Mouse (Mus musculus) spleen, postnatal 4 days (tissue): Measurements from ENCODE around the gene Rab31.

Experiments
- DNase-seq, 2 experiments: peaks; one replicate each; pipeline ENCODE4 v3.0.0; 2022; ENCODE audit warnings: low spot score in 2 of 2

Rab31 gene

DNA sequence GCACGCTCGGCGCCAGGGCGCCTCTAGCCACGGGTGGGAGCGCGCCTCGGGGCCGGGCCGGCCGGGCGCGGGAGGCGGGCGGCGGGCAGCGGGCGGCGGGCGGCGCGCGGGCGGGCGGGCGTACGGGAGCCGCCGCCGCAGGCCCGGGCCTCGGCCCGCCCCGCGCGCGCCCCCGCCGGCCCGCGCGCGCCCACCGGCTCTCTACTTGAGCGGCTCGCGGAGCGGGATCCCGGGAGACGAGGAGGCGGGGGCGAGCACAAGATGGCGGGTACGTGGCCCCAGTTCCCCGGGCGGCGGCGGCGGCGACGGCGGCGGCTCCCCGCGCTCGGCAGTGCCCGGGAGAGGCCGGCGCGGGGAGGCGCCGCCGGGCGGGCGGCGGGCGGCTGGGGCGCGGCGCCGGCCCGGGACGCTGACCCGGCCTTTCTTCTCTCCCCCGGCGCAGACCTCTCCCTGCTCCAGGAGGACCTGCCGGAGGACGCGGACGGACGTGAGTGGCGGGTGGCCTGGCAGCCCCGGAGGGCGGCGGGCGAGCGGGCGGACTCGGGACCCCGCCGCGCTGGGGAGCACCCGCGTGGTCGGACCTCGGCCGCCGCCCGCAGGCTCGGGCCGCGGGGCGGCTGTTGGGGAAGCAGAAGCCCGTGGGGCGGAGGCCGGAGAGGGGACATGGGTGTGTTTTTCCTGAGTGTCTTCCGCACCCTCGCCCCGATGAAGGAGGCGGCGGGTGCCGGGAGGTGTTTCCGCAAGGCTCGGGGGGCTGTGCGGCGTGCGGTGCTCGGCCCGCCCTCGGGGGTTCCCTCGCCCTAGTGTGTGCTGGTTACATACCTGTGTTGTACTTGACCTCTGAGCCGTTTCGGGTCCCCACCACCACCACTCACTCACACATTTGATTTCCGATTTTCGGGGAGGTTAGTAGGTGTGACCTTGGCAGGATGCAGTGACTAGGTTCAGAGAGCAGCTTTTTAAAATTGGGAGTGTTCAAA, 10.9 kb upstream of the Rab31 start:
- peak; percentile 72 to 85 for DNase-seq

DNA sequence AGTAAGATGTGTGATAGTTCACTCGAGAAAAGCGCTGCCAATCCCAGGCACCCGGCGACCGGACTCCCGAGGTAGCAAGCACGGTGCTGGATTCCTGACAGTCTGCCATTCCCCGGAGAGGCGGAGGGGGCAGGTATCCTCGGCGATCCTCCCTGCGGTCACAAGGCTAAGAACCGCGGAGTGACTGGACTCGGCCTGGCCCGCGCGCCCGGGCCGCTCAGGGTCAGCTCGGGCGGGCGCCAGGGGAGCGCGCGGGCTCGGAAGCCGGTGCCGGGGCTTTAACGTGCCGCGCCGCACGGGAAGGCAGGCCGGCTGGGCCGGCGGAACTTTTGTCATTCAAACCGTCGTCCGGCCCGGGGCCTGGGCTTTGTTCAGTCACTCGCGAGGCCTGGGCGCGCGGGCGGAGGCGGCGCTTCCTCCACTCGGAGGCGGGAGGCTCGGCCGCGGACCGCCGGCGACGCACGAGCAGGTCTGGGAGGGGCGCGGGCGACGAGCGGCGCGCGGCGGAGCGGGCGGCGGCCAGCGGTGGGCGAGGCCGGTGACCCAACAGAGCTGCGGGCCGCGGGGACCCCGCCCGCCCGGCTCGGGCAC, 10.1 kb upstream of the Rab31 start, which contains the start of gene Ppp4r1:
TSS of gene Ppp4r1 (plus strand) at position 23 of the 591 bp plus-strand sequence.
- peak; percentile 76 to 88 for DNase-seq

DNA sequence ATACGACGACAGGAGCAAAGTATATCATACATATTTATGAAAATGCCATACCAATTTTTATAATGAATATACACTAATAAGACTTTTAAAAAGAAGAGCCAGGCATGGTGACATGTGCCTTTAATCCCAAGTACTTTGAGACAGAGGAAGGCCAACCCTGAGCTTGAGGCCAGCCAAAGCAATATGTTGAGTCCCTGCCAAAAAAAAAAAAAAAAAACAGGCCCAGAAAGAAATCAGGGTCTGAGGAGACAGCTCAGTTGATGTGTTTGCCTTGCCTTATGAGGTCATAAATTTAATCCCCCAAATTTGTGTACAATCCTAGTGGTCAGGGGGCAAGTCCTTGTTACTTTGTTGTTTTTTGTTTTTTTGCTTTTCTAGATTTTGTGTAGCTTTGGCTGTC, 8.4 kb upstream of the Rab31 start:
- DNase-seq, result no peak

DNA sequence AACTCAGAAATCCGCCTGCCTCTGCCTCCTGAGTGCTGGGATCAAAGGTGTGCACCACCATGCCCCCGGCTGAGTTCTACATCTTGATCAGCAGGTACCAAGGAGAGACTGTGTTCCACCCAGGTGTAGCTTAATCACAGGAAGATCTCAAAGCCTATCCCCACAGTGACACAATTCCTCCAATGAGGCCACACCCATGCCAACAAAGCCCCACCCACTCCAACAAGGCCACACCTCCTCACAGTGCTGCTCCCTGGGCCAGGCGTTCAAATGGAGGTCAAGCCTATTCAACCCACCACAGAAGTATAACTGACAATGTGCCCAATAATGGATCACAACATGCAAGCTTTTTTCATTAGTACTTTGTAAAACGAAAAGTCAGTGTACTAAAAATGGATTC, 4.9 kb upstream of the Rab31 start:
- no peak for DNase-seq

DNA sequence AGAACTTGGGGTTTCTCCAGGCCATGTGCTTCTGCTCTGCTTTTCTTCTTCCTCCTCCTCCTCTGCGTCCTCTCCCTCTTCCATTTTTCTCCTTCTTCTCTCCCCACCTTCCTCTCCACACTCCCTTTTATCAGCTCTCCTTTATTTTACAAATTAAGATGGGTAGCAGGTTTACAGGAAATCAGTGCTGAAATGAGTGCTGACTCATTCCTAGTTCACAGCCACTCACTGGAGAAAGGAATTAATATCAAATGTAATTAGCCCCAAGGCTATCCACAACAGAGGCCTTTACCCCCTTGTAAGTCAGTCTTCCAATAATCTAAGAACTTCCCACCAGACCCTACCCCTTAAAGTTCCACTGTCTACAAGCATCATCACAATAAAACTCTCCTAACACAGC, 3.7 kb upstream of the Rab31 start:
- DNase-seq, result no peak

DNA sequence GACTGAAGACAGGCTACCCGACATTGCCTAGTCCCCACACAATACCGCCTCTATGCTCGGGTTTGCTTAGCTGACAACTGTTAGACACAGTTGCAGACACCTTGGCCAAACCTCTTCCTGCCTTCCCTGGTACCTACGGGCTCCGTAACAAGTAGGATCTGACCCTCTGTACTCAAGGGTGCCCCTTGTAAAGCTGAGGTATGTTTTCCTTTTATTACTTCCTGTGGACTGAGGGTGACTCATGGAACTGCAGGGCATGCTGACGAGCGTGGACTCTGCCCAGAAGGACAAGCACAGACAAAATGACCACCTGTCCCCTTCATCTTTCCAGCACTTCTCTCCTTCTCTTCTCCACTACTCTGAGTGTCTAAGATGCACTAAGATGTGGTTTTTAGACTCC, 1.9 kb upstream of the Rab31 start:
- DNase-seq, result no peak

DNA sequence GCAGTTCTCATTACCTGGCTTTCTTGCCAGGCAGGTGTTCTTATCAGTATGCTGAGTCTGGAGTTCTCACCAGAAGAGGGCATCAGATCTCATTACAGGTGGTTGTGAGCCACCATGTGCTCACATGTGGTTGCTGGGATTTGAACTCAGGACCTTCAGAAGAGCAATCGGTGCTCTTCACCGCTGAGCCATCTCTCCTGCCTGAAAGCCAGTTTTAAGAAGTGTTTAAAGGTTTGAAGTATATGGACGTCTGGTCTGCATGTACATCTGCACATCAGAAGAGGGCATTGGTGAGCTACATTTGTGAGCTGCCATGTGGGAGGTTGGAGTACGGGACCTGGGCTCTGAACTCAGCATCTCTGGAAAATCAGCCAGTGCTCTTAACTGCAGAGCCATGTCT, 1.1 kb upstream of the Rab31 start:
- no peak for DNase-seq

DNA sequence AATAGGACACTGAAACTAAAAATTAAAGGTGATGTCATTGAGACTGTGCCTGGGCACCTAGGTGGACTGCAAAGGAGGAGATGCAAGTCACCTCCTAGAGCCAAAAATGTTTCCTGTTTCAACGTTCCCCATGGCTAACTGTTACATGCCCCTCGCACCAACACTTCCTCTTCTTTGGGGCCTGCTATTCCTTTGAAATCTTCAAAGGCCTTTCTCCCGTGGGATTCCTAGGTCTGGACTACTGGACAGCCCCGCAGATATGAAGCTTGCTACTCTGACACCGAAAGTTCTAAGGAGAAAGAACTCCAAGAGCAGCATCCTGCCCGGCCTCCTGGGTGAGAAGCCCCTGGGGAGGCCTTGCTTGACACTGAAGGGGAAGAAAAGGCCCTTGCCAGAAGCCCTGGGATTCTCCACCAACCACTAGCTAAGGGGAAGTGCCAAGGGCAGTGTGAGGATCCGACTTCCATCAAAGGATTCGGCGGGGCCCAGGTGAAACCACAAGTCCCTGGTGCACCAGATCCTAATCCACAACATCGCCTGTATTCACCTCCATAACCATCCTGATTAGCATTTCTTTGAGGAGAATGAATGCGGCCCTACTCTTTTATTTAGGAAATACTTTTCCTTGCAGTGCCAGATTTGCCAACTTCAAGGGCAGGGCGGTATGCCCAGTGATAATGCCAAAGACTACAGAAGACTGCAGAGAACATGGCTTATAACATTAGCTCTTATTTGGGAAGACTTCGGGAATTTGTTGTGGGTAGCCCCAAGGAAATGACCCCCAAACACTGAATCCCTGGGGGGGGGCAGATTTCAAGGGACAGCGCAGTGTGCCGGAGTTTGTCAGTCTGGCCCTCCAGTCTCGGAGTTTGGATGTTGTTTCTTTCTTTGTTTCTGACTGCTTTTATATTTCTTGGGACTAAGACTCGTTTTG, 1.3 kb downstream of the Rab31 start:
- no peak for DNase-seq

DNA sequence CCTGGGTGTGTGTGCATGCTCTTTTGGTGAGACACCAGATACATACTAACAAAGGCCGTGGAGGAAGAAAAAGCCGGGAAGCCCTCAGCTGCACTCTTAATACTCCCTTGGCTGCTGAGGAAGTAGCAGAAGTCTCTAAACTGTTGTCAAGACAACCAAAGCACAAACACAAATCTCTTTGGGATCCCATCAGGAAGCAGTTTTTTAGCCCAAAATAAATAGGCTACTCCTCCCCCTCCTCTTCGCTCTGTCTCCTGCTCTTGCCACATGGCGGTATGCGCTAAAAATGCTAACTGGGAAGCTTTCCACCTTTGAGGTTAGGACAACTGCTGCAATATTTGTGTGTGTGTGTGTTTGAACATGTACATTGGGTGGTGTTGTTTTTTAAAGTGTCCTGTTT, 4.1 kb downstream of the Rab31 start:
- no peak for DNase-seq

DNA sequence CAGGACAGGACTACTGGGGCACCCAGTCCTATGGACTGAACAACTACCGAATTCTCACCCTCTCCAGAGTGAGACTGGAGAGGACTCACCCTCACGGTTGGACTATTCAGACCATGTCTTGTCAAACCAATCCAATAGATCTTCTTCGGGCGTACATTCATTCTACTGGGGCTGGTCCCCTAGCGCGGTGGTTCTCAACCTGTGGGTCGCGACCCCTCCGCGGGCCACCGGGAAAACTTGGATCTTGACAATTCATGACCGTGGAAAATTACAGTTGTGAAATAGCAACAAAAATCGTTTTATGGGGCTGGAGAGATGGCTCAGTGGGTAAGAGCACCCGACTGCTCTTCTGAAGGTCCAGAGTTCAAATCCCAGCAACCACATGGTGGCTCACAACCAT, 9.3 kb downstream of the Rab31 start:
- no peak for DNase-seq

DNA sequence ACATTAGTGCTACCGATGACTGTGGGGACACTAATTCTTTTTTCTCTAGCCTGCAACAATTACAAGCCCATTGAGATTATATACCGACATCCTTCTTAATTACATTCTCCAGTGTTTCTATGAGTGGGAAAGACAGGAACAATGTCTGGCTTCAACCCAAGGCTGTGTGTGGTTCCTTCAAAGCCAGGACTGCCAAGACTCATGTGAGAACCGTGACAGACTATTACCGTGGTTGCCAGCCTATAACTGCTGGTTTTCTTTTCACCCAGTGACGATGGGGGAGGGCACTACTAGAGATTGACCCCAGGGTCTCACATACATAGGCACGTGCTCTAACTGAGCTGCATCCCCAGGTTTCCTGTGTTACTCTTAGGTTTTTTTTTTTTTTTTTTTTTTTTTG, 15.4 kb downstream of the Rab31 start:
- DNase-seq, result no peak

DNA sequence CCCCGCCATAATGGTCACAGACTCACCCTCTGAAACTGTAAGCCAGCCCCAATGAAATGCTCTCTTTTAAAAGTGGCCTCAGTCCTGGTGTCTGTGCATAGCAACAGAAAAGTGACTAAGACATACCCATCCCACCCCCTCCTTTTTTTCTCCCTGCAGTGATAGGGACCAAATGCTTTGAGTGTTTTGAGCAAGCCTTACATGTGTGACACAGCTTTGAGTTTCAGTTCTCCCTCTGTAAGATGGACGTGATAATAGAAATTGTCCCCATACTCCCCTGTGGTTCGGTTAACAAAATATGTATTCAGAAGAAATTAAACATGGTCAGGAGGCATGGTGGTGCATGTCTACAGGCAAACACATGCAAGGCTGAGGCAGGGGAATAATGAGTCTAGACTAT, 16.7 kb downstream of the Rab31 start:
- DNase-seq, result no peak

DNA sequence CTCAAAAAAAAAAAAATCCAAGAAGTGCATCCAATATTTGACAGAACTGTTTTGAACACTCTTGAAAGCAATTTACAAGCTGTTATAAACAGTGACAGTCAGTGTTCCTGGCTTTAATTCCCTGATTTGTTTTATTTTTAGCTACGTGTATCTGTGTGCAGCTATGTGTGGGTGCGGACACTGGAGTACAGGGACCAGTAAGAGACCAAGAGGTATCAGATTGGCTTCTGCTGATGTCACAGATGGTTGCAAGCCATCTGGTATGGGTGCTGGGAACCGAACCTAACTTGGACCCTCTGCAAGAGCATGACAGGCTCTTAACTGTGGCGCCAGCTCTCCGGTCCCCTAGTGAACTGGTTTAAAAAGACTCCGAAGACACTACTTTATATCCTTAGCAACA, 19.4 kb downstream of the Rab31 start:
- DNase-seq, result no peak

DNA sequence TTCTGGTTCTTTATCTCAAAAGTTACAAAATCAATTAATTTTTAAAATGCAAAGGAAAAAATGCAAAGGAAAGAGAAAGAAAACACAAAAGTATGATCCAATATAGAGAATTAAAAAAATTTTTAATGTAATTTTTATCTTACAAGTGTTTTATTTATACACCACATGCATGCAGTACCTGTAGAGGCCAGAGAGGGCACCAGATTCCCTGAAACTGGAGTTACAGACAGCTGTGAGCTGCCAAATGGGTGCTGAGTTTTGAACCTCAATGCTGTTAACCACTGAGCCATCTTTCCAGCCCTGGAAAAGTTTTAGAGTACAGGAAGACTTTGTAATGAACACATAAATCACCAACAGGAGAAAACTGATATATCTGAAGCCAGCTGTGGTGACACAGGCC, 22.3 kb downstream of the Rab31 start:
- no peak for DNase-seq

DNA sequence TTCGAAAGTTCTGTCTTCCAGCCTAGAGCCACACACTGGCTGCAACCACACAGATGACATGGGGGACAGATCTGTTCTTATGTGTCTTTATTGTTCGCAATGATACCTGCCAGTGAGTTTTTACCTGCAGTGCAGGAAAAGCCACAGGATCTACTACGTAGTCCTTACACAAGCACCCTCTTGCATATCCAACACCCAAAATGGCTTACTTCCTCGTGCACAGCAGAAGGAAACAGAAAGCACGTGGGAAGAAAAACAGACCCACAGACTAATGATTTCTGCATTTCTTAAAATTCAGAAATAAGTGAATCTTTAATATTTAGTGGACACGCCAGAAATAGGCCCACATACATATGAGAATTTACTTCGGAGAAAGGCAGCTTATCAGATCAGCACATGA, 22.7 kb downstream of the Rab31 start:
- no peak for DNase-seq

DNA sequence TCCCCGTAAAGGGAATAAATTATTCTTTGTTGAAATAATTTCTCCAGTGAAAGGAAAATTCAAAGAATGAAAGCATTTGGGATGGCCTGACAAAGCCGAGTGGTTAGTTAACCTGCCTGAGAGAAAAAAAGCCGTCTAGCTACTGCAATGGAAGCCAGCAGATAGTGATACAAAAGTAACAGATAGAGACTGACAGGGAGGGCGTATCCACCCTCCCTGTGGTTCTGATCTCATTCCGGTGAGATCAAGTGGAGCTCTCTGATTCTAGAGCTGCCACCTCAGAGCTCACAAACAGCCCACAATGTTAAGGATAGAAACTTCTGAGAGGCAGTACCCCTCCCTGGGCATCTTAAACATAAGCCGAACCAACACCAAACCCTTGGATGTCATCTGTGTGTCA, 23.6 kb downstream of the Rab31 start:
- no peak for DNase-seq

DNA sequence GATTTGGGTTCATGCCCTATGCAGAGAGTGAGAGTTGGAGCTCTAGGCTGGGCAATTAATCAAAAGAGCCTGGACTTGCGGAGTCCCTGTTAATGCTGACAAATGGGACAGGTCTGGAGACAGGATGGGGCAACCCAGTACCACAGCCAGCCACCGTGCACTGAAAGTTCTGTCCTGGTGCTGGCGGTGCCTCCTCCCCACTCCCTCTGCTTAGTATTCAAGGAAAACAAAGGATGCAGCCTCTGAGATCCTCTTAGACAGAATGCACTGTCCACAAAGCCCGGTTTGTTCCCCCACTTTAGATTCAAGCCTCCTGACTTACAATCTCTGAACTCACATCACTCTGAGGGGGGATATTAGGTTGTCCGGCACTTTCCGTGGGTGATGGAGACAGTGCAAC, 26.2 kb downstream of the Rab31 start:
- DNase-seq, result no peak

DNA sequence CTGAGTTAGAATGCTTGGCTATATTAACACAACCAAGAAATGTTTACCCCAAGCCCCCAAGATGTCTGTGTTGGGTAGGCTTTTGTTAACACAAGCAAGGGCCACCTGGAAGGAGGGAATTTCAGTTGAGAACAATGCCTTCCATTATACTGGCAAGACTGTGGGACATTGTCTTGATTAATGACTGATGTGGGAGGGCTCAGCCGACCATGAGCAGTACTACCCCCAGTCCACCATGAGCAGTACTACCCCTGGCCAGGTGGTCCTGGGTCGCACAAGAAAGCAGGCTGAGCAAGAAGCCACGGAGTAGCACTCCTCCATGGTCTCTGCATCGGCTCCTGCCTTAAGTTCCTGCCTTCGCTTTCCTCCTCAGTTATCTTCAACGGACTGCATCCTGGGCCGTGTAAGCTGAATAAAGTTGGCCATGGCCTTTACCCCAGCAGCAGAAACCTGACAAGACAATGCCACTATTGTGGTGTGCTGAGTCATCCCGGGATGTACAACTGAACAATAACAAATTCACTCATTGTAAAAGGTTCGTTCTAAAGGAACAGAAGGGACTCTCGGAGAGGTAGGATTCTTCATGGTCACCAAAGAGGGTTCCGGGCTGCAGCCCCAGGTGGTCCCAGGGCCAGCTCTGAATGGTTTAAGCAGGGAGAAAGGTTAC, 28.8 kb downstream of the Rab31 start:
- DNase-seq, result no peak

DNA sequence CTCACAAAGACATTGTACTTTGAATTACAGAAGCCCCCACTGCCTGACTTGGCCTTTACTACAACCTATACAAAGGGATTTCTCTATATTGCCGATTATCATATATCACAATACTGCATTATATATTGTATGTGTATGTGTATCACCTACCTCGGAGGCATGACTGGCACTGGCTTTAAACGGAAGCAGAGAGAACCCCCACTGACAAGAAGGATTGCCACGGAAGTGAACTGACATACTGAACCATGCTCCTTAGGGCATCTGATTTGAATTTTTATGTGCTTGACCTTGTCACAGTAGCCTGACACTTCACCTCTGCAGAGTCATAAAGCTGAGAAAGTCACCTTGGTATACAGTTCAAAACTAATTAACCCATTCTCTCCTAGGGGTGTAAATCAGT, 29.6 kb downstream of the Rab31 start:
- DNase-seq, result no peak

DNA sequence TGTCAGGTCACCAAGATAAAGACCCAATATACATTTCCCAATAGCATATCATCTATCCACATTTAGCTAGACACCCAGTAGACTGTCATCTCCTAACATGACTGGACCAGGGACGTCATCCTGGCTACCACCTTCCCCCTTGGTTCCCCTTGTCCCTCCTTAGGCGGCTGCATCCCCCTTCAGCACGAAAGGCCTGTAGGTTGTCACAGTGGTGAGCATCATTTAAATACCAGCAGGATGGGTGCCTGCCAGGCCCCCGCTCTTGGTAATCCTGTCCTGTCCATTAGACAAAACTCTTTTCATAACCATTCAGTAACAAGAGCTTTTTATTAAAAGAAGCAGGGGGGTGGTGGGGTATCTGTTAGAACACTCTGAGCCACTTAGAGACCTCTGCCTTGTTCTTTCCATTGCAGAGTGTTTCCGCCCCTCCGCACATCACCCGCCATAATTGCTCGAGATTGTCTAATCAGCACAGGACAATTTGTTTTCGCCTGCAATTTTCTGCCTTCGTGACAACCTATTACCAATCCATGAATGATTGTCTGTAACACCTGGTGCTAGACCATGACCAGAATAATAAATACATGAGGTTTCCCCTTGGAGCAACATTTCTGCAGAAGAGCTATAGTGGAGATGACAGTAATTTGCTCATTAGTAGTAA, 30.2 kb downstream of the Rab31 start:
- no peak for DNase-seq

DNA sequence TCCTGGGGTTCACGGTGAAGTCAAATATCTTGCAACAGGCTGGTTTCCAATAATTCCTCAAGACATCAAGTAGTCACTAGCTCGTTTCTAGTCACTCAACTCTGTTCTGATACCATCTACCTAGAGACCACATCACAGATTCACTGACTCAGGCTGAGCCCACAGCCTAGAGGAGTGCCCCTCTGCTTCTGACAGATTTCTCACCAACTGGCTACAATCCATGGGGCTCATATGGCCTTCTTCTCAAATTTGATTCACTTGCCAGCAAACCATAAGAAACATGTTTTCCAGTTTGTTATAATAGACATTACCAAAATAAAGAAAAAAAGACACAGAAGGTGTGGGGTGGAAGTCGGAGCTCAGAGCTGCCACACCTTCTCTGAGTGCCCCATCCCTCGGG, 31.0 kb downstream of the Rab31 start:
- DNase-seq, result no peak
